Mouse (Mus musculus): ENCODE data around the gene Ugt1a2. TPM values are rescaled to one million over a fixed set of nuclear protein-coding genes. Genes with fewer than 3 reads are reported as not detected.

Ugt1a2 gene
- polyA plus RNA-seq, 1 experiment, result 0.38 TPM

DNA sequence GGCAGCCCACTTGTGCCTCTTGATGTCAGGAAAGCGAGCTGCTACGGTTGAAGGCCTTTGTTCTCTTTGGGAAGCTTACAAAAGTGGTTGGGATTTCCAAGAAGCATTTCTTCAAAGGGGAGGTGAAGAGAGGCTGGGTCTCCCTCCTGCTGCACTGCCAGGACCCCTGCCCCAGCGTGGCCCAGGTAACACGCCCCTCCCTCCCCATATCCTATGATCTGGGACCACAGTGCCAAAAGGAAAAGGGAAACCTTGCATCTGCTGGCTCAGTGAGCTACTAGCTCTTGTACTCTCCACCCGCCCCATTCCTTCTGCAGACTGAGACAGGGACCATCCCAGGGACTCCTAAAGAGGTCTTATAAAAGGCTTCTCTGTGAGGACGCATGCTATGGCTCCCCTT, 57.3 kb downstream of the Ugt1a2 start:
- WGBS, result 83% methylated on average over 6 of the region's 6 CpGs
- H3K4me3 ChIP-seq (ENCODE audit: low read depth, low read length), result no peak overlapping the region
- H3K27me3 ChIP-seq (ENCODE audit: control insufficient read depth, insufficient read depth, low read length), result no peaks in the 10 kb centered on the region
- H3K4me1 ChIP-seq (ENCODE audit: control insufficient read depth, insufficient read depth, insufficient read length, low read length), result peaks cover 19% of the 10 kb centered on the region
- no peak overlapping the region for H3K27ac ChIP-seq (ENCODE audit: insufficient read depth, low read depth, low read length)
- peaks cover 20% of the 10 kb centered on the region for H3K36me3 ChIP-seq (ENCODE audit: control insufficient read depth, insufficient read depth, low read length)
- TF ChIP-seq POLR2A (IDR thresholded peaks at IDR 0.05; ENCODE audit: low read depth, low read length) (no peak), CTCF (IDR thresholded peaks at IDR 0.05; ENCODE audit: extremely low read depth, insufficient read length, insufficient replicate concordance, low read depth, low read length) (no peak)

DNA sequence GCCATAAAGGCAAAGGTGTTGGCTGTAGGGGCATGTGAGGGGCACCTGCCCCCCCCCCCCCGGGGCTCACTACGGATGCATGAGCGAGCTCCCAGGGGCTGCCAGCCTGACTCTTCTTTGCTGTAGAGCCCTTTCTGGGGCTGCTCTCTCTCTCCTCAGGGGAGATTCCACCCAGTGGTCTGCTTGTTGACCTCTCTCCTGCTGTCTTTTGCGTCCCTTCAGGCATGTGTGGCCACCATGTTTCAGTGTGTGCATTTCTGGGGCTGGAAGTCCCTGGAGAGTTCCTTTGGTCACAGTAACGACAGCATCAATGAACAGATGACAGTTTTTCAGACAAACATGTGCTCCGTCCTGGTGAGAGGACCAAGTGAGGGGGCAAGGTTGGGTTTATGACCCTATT, 58.0 kb downstream of the Ugt1a2 start:
- no peak for TF ChIP-seq CTCF (IDR thresholded peaks at IDR 0.05; ENCODE audit: extremely low read depth, insufficient read length, insufficient replicate concordance, low read depth, low read length)
- TF ChIP-seq POLR2A (IDR thresholded peaks at IDR 0.05; ENCODE audit: low read depth, low read length), result no peak
- Histone ChIP-seq H3K4me3 (ENCODE audit: low read depth, low read length) (no peak overlapping the region), H3K4me1 (ENCODE audit: control insufficient read depth, insufficient read depth, insufficient read length, low read length) (peaks cover 12% of the 10 kb centered on the region), H3K36me3 (ENCODE audit: control insufficient read depth, insufficient read depth, low read length) (peaks cover 26% of the 10 kb centered on the region), H3K27me3 (ENCODE audit: control insufficient read depth, insufficient read depth, low read length) (no peaks in the 10 kb centered on the region), H3K27ac (ENCODE audit: insufficient read depth, low read depth, low read length) (no peak overlapping the region)
- 74% methylated on average over 6 of the region's 6 CpGs for WGBS

DNA sequence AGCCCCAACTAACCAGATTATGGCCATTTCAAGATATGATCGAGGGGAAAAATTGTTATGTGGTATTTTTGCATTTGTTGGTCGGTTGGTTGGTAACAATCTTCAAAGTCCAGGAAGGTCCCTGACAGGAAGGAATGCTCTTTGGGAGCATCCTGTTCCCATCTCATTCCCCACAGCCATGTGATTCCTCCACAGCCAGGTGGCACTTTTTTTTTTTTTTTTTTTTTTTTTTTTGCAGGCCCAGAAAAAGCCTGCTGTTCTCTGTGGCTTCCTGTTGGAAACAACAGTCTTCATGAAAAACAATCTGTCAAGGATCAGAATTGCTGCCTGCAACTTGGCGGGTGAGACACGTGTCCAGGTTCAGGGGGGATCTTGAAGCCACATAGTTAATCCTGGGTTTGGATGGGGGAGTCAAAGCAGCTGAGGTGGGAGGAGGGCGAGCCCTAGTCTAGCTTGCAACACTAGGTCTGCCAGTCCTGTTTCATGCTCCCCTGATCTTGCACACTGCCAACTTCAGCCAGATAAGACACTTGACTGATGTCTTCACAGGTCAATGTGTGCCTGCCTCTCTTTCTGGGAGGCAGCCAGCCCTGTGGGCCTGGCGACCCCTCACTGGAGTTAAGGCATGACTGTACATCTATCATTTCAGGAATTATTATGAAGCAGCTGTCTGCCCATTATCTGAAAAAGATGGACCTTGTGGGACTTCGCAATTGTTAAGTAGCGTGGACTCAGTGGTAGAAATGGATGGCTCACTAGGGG, 58.7 kb downstream of the Ugt1a2 start:
- Histone ChIP-seq H3K36me3 (ENCODE audit: control insufficient read depth, insufficient read depth, low read length) (peaks cover 34% of the 10 kb centered on the region), H3K27ac (ENCODE audit: insufficient read depth, low read depth, low read length) (no peak overlapping the region), H3K4me1 (ENCODE audit: control insufficient read depth, insufficient read depth, insufficient read length, low read length) (peaks cover 7% of the 10 kb centered on the region), H3K27me3 (ENCODE audit: control insufficient read depth, insufficient read depth, low read length) (no peaks in the 10 kb centered on the region), H3K4me3 (ENCODE audit: low read depth, low read length) (no peak overlapping the region)
- TF ChIP-seq POLR2A (IDR thresholded peaks at IDR 0.05; ENCODE audit: low read depth, low read length), result no peak
- no peak for TF ChIP-seq CTCF (IDR thresholded peaks at IDR 0.05; ENCODE audit: extremely low read depth, insufficient read length, insufficient replicate concordance, low read depth, low read length)
- 71% methylated on average over 8 of the region's 8 CpGs for WGBS

DNA sequence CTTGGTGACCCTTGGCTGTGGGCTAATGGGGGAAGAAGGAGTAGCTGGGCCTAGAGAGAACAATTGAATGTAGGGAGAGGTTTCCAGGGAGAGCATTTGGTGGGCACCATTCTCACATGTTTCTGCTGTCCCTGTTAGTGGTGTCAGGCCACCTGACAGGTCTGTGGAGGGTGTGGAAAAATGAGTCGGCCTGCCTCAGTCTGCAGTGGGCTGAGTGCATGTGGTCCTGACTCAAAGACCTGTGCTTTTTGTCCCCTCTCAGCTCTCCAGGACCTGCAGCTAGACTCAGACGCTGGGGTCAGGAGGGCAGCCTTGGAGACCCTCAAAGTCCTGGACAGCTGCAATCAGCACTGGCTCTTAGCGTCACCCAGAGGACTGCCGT, 59.2 kb downstream of the Ugt1a2 start:
- no peaks in the 10 kb centered on the region for H3K27me3 ChIP-seq (ENCODE audit: control insufficient read depth, insufficient read depth, low read length)
- no peak overlapping the region for H3K4me3 ChIP-seq (ENCODE audit: low read depth, low read length)
- peaks cover 39% of the 10 kb centered on the region for H3K36me3 ChIP-seq (ENCODE audit: control insufficient read depth, insufficient read depth, low read length)
- H3K27ac ChIP-seq (ENCODE audit: insufficient read depth, low read depth, low read length), result no peak overlapping the region
- 74% methylated on average over 4 of the region's 4 CpGs for WGBS
- no peak for TF ChIP-seq CTCF (IDR thresholded peaks at IDR 0.05; ENCODE audit: extremely low read depth, insufficient read length, insufficient replicate concordance, low read depth, low read length)
- no peak for TF ChIP-seq POLR2A (IDR thresholded peaks at IDR 0.05; ENCODE audit: low read depth, low read length)
- H3K4me1 ChIP-seq (ENCODE audit: control insufficient read depth, insufficient read depth, insufficient read length, low read length), result peaks cover 7% of the 10 kb centered on the region

DNA sequence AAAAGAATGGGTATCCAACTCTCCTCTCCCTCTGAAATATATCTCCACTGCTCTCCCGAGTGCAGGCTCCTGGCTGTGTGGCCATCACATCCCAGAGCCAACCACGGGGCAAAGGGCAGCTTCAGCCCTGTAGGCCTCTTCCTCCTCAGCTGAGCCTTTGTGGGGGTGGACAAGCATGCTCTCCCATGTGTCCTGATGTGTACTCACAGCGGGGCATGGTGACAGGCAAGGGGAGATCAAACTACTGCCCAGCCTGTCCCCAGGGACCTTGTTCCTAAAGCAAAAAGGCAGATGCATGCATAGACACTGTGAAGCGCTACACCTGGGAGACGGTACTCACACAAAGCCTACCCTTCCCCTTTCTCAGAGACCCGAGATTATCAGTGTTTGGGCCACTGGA, 59.7 kb downstream of the Ugt1a2 start:
- Histone ChIP-seq H3K4me3 (ENCODE audit: low read depth, low read length) (no peak overlapping the region), H3K27me3 (ENCODE audit: control insufficient read depth, insufficient read depth, low read length) (no peaks in the 10 kb centered on the region), H3K27ac (ENCODE audit: insufficient read depth, low read depth, low read length) (no peak overlapping the region), H3K4me1 (ENCODE audit: control insufficient read depth, insufficient read depth, insufficient read length, low read length) (peaks cover 7% of the 10 kb centered on the region), H3K36me3 (ENCODE audit: control insufficient read depth, insufficient read depth, low read length) (peaks cover 44% of the 10 kb centered on the region)
- TF ChIP-seq POLR2A (IDR thresholded peaks at IDR 0.05; ENCODE audit: low read depth, low read length), result no peak
- no peak for TF ChIP-seq CTCF (IDR thresholded peaks at IDR 0.05; ENCODE audit: extremely low read depth, insufficient read length, insufficient replicate concordance, low read depth, low read length)
- 52% methylated on average over 6 of the region's 6 CpGs for WGBS

DNA sequence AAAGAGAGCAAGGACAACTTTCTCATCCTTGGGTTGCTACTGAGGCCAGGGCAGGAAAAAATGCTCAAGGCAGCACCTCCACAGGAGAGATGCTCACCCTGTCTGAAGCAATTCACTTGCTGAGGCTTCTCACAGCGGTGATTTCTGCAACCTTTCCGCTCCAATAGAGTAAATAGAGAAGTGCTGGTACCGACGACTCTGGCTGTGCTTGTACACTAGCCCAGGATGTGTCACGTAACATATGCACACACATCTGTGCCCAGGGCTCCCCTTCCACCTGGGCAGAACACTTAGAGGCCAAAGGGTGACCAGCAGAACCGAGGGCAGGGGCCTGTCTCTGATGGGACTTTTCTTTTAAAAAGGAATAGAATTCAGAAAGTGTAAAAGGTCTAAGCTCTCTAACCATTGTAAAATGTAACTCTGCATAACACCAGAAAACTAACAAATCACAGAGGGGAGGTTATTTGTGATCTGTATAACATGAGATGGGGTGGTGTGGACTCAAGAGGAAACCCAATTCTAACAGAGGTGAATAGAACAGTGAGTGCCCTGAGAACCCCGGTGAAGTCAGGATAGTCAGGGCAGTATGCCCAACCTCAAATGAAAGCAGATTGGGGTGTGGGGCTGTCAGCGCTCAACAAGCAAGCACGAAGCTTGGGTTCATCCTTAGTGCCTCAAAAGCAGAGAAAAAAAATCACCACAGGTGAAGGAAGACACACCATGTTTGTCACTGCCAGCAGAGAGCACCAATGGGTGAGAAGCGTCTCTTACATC, 60.4 kb downstream of the Ugt1a2 start:
- peaks cover 51% of the 10 kb centered on the region for H3K36me3 ChIP-seq (ENCODE audit: control insufficient read depth, insufficient read depth, low read length)
- no peak overlapping the region for H3K4me3 ChIP-seq (ENCODE audit: low read depth, low read length)
- WGBS, result 76% methylated on average over 10 of the region's 10 CpGs
- H3K27ac ChIP-seq (ENCODE audit: insufficient read depth, low read depth, low read length), result no peak overlapping the region
- no peaks in the 10 kb centered on the region for H3K27me3 ChIP-seq (ENCODE audit: control insufficient read depth, insufficient read depth, low read length)
- peaks cover 7% of the 10 kb centered on the region for H3K4me1 ChIP-seq (ENCODE audit: control insufficient read depth, insufficient read depth, insufficient read length, low read length)
- TF ChIP-seq CTCF (IDR thresholded peaks at IDR 0.05; ENCODE audit: extremely low read depth, insufficient read length, insufficient replicate concordance, low read depth, low read length), result no peak
- TF ChIP-seq POLR2A (IDR thresholded peaks at IDR 0.05; ENCODE audit: low read depth, low read length), result no peak

DNA sequence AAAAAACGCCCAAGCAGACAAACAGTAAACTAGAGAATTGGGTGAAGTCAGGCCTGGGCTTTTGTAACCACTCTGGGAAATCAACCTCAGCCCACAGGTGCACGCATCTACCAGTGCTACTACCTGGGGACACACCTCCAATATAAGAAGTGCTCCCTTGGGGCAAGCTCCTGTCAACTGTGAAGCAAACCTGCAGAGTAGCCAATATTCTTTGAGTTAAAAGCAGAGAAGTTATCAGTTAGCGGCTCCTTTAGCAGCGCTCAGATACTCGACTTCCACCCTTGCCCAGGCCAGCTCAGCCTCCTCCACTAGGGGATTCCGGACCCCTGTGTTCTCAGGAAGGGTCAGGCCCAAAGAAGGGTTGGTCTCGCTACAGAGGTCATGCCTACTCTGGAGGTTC, 61.3 kb downstream of the Ugt1a2 start:
- Histone ChIP-seq H3K4me1 (ENCODE audit: control insufficient read depth, insufficient read depth, insufficient read length, low read length) (peaks cover 7% of the 10 kb centered on the region), H3K36me3 (ENCODE audit: control insufficient read depth, insufficient read depth, low read length) (peaks cover 60% of the 10 kb centered on the region), H3K27me3 (ENCODE audit: control insufficient read depth, insufficient read depth, low read length) (no peaks in the 10 kb centered on the region), H3K27ac (ENCODE audit: insufficient read depth, low read depth, low read length) (no peak overlapping the region), H3K4me3 (ENCODE audit: low read depth, low read length) (no peak overlapping the region)
- TF ChIP-seq POLR2A (IDR thresholded peaks at IDR 0.05; ENCODE audit: low read depth, low read length) (no peak), CTCF (IDR thresholded peaks at IDR 0.05; ENCODE audit: extremely low read depth, insufficient read length, insufficient replicate concordance, low read depth, low read length) (no peak)
- 85% methylated on average over 7 of the region's 7 CpGs for WGBS
